Mouse (Mus musculus) left cerebral cortex, adult 8-10 months (tissue): ENCODE results near the gene Suox. TPM values are rescaled to one million over a fixed set of nuclear protein-coding genes. Genes with fewer than 3 reads are reported as not detected.
"Not testable (repeated sequence)": the region's sequence is repeated elsewhere in the genome, so short reads cannot be mapped to it uniquely, and the experiment has no call there.

Source experiments
- DNase-seq, 2 experiments: peaks; one replicate each; pipeline ENCODE4 v3.0.0; 2022; ENCODE audit warnings: low spot score in 2 of 2
- total RNA-seq, 4 experiments: library from RNA; stranded (reverse); gene quantifications; 2 replicates each; pipeline ENCODE4 v1.2.4; 2022

The Suox gene
- total RNA-seq, result 10 to 100 TPM; 12.7 to 14.6 (median 14.0) TPM

DNA sequence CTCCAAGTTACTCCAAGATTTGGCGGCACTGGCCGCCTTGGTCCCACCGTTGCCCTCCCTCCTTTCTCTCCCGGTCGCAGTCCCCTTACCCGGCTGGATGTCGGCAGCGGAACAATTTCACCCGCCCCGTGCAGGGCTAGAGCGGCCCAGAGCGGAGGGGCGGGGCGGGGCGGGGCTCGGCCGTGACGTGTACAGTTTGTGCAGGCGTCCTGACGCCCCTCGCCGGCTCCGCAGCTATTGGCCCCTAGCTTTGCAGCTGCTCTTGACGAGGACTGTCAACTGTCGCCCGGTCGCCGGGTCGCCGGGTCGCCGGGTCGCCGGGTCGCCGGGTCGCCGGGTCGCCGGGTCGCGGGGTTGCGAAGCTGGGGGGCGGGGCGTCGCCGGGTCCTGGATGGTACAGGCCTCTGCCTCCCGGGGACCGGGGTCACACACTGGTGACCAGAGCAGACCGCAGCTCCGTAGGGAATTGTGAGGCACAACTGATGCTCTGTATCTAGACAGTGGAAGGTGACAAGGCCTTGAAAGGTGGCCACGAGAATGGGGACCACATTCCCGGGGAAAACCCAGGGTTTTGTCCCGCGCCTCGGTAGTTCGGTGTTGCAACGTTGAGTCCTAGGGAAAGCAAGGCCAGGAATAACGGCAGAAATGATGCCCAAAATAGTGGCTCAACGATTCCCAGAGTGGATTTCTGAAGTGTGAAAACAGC is at the start of gene Suox:
TSS of gene Suox (minus strand) at position 311 of the 706 bp plus-strand sequence.
- DNase-seq, result peak; percentile 65 to 79

DNA sequence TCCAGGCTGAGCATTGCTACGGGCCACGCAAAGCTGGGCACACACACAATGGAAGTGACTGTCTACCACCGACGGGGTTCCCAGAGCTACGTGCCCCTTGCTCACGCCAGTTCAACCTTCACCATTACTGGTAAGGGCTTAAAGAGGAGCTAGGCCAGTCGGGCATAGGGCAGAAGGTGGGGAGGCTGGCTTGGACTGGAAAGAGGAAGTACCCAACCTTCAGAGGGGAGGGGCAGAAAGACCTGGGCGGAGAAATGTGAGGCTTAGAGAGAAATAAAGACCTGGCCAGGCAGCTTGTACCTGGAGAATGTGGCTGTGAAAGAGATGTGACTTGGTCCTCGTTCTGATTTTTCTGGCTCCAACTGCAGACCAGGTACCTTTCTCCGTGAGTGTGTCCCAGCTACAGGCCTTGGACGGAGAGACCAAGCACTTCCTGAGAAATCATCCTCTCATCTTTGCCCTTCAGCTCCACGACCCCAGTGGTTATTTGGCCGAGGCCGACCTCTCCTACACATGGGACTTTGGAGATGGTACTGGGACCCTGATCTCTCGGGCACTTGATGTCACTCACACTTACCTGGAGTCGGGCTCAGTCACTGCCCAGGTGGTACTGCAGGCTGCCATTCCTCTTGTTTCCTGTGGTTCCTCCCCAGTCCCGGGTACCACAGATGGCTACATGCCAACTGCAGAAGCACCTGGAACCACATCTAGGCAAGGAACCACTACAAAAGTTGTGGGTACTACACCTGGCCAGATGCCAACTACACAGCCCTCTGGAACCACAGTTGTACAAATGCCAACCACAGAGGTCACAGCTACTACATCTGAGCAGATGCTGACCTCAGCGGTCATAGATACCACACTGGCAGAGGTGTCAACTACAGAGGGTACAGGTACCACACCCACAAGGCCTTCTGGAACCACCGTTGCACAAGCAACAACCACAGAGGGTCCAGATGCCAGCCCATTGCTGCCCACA is 42.0 kb upstream of the Suox start:
- no peak for DNase-seq

DNA sequence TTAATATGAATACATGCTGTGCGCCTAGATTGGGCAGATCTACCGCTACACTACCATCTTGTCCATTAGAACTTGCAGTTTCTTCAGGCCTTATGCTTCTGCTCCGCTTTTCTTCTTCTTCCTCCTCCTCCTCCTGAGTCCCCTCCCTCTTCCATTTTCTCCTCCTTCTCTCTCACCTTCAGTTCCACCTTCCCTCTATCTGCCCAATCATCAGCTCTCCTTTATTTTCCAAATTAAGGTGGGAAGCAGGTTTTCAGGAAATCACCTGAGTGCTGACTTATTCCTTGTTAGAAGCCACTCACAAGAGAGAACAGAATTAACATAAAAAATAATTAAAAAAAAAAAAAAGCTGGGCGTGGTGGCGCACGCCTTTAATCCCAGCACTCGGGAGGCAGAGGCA is 37.4 kb upstream of the Suox start:
- DNase-seq, result not testable (repeated sequence)

DNA sequence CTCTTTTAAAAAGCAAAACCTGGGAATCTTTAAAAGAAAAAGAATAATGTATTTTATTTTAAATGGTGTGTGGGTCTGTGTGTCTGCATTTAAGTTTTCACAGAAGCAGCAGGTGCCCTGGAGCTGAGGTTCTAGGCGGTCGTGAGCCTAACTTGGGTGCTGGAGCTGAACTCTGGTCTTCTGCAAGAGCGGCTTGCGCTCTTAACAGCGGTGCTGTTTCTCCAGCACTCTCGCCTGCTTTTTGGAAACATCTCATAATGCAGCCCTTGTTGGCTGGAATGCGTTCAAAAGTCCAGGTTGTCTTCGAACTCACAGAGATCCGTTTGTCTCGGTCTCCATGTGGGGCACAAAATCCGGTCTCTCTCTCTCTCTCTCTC is 31.4 kb upstream of the Suox start:
- DNase-seq, result no peak

DNA sequence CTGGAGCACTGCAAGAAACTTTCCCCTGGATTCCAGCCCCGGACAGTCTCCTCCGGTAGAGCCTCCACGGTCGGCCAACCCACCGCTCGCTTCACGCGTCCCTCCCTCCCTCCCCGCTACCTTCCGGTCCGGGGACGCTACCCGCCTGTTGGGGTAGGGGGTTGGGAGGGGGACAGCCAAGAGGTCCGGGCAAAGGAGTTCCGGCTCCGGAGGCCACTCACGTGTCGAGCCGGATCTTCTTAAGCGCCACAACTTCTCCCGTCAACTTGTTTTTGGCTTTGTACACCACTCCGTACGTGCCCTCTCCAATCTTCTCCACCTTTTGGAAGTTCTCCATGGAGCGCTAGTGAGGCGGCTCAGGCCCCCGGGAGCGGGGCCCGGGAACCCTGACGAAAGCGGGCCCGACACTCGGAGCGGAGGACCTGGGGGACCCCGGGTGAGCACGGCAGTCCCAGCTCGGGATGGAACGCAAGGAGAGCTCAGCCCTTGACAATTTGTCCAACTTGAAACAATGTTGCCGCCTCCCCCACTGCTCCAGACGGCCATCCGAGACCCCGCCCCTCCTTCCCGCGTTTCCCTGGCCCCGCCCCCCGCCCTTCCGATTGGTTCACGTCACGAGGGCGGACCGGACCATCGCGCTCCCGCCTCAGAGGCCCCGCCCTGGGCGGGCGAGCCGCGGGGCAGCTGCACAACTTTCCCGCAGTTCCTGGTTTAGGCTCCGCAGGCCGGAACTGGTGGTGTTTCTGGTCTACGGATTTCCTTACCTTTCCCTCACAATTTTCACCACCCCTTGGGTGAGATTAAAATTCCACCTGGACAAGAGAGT is 30.8 kb upstream of the Suox start, which contains the start of gene Cdk2:
TSS of gene Cdk2 (minus strand) at position 541 of the 826 bp plus-strand sequence.
- peak; percentile 59 to 75 for DNase-seq

DNA sequence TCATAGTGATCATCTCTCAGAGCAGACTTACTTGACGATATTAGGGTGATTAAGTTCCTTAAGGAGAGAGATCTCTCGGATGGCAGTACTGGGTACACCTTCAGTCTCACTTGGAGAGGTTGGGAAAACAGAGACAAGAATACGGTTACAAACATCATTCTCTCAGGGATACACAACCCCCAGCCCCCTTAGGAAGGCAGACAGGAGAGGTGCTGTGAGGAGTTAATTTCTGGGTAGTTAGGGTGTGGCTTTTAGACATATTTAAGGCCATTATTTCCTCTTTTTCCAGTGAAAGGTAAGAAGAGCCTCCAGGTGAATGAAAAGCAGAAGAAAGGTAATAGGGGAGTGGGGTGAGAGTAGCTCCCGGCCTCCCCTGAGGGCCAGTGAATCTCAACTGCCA is 30.0 kb upstream of the Suox start, which contains the start of gene Pmel:
TSS of gene Pmel (plus strand) at position 301 of the 400 bp plus-strand sequence.
- no peak for DNase-seq

DNA sequence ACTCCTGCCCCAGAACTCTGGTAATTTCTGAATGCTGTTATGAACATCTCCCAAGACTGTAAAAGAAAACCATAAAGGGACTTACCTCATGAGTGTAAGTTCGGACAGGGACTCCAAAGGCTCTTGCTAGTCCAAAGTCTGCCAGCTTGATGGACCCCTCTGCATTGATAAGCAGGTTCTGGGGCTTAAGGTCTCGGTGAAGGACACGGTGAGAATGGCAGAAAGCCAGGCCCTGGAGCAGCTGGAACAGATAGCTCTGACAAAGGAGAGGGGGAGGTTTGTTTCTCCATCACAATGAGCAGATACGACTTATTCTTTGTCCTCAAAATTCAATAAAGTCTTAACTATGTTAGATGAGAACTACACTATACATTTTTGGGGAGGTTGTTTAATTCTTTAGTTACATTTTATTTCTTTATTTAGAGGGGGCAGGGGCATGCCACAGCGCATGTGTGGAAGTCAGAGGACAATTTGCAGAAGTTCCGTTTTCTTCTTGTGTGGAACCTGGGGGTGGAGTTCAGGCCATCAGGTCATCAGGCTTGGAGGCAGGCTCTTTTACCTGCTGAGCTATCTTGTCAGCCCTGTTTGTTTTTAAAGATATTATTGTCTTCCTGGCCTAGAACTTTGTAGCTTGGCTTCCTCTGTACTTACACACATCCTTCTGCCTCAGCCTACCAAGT is 28.6 kb upstream of the Suox start:
- no peak for DNase-seq

DNA sequence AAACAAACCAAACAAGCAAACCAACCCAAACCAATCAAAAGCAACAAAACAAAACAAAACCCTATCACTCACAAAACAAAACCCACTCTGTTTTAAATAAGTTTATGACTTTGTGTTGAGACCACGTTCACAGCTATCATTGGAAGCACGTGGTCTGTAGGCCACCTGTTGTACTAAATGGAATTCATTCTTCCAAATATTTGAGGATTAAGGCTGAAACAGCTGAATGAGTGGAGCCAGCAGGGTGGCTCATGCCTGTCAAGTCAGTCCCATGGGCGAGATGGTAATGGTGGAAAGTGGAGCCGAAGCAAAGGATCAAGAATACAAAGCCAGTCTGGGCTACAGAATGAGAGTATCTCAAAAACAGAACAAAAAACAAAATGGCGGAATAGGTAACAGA is 26.8 kb upstream of the Suox start:
- DNase-seq, result no peak

DNA sequence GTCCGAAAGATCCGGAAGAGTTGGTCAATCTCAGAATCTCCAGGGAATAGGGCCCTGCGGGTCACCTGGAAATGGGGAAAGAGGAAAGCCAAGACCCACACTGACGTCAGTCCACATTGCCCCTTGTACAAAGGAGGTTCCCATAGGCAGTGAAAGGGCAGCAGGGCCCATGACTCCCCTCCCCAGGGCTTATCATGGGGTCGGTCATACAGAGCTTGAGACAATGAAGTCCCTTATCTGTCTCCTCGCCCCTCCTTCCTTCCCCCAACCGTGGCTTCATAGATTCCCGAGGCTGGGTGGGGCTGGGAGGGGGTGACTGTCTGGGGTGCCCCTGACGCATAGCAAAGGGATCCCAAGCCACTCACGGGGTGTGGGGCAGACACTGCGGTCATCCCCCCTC is 25.7 kb upstream of the Suox start:
- DNase-seq, result no peak

DNA sequence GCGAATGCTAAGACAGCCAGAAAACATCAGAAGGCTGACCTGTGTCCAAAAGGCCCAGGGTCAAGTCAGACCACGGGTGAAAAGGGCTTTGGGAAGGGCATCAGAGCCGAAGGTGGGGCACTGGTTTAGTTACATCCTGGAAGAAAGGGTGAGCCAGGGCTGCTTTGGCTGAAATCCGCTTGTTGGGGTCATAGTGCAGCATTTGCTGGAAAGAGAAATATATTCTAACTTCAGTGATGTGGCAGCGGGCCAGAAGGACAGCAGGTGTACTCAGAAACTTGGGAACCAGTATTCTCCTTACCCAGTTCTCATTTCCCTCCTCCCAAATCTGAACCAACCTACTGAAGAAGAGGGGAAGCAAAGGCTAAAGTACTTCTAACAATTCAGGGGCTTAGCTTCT is 25.1 kb upstream of the Suox start:
- no peak for DNase-seq

DNA sequence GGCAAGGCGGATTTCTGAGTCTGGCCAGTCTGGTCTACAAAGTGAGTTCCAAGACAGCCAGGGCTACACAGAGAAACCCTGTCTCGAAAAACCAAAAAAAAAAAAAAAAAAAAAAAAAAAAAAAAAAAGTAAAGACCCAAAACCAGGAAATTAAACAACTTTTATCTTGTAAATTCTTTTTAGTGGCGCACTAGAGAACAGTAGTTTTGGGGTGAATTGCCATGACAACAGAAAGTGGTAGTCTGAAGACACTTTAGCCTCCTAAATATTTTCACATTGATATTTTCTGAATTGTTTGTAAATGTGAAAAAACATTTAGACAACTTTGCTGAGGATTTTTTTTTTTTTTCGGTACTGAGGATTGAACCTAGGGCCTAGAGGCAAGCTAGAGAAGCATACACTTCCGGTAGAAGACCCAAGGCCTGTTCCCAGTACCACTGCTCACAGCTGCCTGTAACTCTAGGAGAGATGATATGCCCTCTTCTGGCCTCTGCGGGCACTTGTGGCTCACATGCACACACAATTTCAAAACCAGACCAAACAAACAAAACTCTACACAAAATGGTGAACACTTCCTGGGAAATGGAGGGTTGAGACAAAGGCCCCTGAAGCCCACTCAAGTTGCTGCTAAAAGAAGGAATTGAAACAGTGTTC is 23.3 kb upstream of the Suox start:
- no peak for DNase-seq

DNA sequence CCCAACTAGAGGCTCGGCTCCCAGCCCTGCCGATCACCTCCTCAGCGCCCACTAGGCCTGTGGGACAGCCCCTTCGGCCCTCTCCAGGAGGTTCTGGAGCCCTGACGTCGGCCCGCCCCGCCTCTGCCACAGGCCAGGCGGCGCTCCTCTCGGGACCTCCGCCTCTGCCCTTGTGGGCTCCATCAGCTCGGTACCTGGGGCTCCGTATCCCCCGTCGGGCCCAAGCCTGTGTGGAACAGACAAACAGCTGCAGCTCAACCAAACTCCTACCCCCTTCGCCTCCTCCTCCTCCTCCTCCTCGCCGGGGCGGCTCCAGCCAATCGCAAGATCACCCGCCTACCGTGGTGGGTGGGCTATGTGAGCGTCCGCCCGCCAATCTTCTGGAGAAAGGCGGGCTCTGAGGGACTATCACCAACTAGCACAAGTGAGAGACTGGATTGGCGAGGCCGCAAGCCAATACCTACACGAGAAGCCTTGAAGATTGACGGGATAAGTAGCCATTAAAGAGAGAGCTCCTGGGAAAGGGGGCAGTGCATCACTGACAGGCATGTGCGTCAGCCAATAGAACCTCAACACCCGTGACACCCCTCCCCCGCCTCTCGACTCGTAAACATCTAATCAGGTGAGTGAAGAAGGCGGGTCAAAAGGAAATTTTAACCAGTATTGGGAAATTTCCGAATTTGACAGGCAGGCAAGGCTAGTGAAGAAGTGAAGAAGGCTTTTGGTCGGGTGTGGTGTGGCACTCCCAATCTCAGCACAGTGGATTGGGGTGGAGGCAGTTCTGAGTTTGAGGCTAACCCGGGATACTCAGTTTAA is 22.3 kb upstream of the Suox start, which contains the start of gene Rab5b:
TSS of gene Rab5b (minus strand) at position 273 of the 816 bp plus-strand sequence.
- DNase-seq, result peak; percentile 99 to 100

DNA sequence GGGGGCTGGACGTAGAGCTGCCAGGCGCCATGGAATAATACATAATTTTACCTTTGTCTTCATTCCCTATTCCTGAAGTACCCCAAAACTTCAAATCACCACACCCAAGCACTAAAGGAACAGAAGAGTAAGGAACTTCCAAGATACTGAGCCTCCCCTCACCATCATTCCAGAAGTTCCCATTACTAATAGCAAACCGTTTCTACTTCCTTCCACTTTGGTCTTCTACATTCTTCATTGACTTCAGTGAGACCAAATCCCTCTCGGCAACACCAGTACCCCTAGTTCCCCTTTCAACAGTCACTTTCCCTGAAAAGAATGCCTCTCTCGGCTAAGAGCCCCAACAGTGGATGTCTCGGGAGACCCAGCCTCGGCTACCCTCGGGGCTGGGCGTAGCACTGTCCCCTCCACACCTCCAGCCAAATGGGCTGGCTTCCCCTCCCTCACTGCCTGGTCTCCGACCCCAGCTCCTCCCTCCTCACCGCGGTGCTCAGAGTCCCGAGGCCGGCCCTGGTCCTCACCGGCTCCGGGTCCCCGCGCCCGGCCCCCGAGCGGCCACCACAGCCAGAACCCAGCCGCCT is 21.6 kb upstream of the Suox start:
- DNase-seq, result no peak

DNA sequence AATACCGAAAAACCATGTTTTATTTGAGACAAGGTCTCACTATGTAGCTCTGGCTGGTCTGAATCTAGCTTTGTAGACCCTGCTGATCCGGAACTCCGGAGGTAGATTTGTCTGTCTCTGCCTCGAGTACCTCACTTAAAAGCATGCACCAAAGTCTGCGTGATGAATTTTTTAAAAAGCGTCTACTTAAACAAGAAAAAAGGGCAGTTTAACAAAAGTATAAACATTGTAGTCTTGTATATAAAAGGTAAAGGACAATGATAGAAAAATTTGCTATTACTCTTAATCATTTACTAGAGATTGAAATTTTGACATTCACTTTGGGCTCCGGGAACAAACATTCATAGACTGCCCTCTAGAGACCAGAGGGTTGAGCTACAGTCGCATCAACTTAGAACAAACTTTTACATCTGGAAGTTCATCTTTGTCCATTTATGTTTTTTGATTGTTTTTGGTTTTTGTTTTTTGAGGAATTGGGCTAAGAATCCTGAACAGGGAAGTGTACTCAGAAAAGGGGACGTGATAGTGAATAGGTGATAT is 666 bp upstream of the Suox start:
- DNase-seq, result no peak

DNA sequence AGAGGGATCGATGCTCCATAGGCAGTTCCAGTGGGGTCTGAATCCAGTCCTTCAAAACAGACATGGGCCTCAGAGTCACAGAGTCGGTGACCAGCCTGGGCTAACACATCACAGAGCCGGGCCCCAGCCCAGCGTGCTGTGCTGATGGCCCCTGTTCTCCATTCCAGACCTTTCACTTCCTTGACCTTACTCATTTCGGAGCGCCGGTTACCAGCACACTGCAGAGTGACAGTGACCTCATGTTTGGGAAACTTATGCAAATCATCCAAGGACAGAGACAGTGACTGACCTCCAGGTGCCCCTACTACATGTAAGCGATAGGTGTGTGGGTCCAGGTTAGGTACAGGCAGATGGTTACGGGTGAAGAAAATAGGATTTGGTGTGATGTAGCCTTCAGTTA is 2.7 kb downstream of the Suox start:
- no peak for DNase-seq

DNA sequence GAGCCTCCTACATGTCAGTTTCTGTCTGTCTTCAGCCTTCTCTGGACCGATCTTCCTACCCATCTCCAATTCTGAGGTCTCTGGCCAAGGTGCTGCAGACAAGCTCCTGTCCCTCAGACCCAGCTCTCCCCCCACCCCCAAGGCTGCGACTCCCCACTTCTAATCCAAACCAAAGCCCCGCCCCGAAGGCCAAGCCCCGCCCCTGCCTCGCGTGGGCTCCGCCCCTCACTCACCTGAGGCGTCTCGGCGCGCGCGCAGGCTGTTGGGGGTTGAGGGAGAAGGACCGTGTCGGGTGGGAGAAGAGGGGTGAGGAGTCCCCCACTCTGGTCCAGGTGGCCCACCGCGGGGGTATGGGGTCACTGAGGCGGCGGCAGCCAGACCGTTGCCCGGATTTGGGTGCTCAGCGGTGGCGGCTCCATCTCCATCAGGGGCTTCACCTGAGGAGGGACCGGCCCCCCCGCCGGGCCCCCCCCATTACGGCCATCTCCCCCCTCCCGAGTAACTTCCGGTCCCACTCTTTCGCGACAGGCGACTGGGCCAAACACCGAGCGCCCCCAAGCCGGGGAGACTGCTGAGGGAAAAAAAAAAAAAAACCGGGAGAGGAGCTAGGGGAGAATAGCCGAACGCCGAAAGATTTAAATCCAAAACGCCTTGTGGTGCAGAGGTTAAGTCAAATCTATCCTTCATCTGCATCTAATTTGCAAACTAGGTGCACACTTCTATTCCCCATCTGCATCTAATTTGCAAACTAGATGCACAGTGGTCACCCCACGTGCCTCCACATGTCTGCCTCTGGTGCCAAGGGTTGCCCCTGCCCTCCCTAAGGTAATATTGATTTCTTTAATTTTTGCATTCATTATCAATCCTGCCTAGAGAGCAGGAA is 4.8 kb downstream of the Suox start:
- peak; percentile 42 to 56 for DNase-seq

DNA sequence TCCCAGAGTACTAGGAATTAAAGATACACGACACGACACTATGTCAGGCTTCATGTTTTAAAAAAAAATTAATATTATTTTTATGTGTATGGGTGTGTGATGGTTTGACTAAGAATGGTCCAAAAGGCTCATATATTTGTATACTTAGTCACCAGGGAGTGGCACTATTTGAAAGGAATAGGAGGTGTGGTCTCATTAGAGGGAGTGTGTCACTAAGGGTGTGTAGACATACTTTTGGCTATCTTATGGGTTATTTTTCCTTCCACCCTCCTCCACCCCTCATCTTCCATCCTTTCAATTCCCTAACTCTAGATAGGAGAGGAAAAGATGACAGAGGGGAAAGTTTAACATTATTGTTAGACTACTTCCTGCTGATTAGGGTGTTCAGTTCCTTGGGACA is 8.1 kb downstream of the Suox start:
- DNase-seq, result no peak

DNA sequence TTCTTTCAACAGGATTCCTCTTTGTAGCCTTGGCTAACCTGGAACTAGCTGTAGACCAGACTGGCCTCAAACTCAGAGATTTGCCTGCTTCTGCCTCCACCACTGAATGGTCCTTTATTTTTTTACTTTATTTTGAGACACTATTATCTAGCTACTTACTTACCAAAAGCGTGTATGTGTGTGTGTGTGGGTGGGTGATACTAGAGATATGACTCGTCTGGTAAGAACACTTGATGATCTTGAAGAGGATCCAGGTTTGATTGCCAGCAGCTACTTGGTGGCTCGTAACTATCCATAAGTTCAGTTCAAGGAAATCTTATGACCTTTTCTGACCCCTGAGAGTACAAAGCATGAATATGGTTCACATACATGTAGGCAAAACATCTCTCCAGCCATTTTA is 8.6 kb downstream of the Suox start:
- DNase-seq, result no peak
